Mouse (Mus musculus): ENCODE measurements at regions not wholly inside any gene's neighbourhood (a gene's known extent, or its start where the extent isn't known, plus 50 kb on each side); places are given as distances from the start of the nearest gene placed in this dataset.

GRCm38 (mm10) chr8:15367063-15367462, 321.2 kb upstream of the BB014433 start:
- TF ChIP-seq CTCF (IDR thresholded peaks at IDR 0.05; ENCODE audit: borderline replicate concordance, extremely low read depth, insufficient read depth, insufficient read length) (no peak), POLR2A (IDR thresholded peaks at IDR 0.05; ENCODE audit: borderline replicate concordance, extremely low read depth, insufficient read depth, insufficient read length, poor library complexity, severe bottlenecking) (no peak)
